8 mouse cellular contexts compared by ENCODE assay signal in genomic region chr16:4472687-4473086, GRCm38 (mm10). TPM values are rescaled to one million over a fixed set of nuclear protein-coding genes. Genes with fewer than 3 reads are reported as not detected.
A peak's percentile ranks its signal among the peaks of the same experiment; 100 is the strongest.
DNase-seq lines count a peak whose midpoint lies in the region; ATAC-seq and TF ChIP-seq lines count a peak whose summit lies in the region.

No protein-coding gene starts in this region.

- ATAC-seq in midbrain, embryonic 13.5 days, result no peak
- ATAC-seq in intestine, embryonic 15.5 days, result no peak

- no peak overlapping the region for H3K4me3 ChIP-seq in olfactory bulb, adult 2 months (ENCODE audit: insufficient read depth, low read depth, low read length)
- H3K4me3 ChIP-seq in midbrain, embryonic 13.5 days (replicated peaks), result no peak overlapping the region
- no peak overlapping the region for H3K4me3 ChIP-seq in intestine, embryonic 15.5 days (replicated peaks)

- H3K9me3 ChIP-seq in midbrain, embryonic 13.5 days, result no peaks in the 10 kb centered on the region
- H3K9me3 ChIP-seq in intestine, embryonic 15.5 days, result no peaks in the 10 kb centered on the region

- no peak for TF ChIP-seq CTCF in olfactory bulb, adult 2 months (IDR thresholded peaks at IDR 0.05; ENCODE audit: insufficient read depth, low read depth, low read length)

- H3K4me2 ChIP-seq in midbrain, embryonic 13.5 days (replicated peaks), result no peak overlapping the region
- H3K4me2 ChIP-seq in intestine, embryonic 15.5 days (replicated peaks), result no peak overlapping the region

- no peaks in the 10 kb centered on the region for H3K27me3 ChIP-seq in midbrain, embryonic 13.5 days
- H3K27me3 ChIP-seq in intestine, embryonic 15.5 days (replicated peaks), result no peaks in the 10 kb centered on the region

- TF ChIP-seq POLR2A in olfactory bulb, adult 2 months (IDR thresholded peaks at IDR 0.05; ENCODE audit: insufficient read depth, low read depth, low read length), result no peak

- 22% methylated on average over 3 of the region's 3 CpGs for WGBS in olfactory bulb, adult 2 months
- WGBS in midbrain, embryonic 13.5 days, result 78% methylated on average over 3 of the region's 3 CpGs
- 54% methylated on average over 3 of the region's 3 CpGs for WGBS in intestine, embryonic 15.5 days

- no peaks in the 10 kb centered on the region for H3K36me3 ChIP-seq in midbrain, embryonic 13.5 days
- H3K36me3 ChIP-seq in intestine, embryonic 15.5 days, result no peaks in the 10 kb centered on the region

- H3K4me1 ChIP-seq in olfactory bulb, adult 2 months (ENCODE audit: control insufficient read depth, insufficient read depth, low read length), result peaks cover 15% of the 10 kb centered on the region
- peaks cover 5% of the 10 kb centered on the region for H3K4me1 ChIP-seq in midbrain, embryonic 13.5 days (replicated peaks)
- 0 out of 2 replicates have a peak, but pooled peaks cover 8% of the 10 kb centered on the region for H3K4me1 ChIP-seq in intestine, embryonic 15.5 days (replicated peaks)

- DNase-seq in adrenal gland, postnatal 10 days, result peak; percentile 69
- DNase-seq in adrenal gland, postnatal 4 days (ENCODE audit: low spot score in 2 of 2), result no peak
- DNase-seq in fat pad, adult 2 months (ENCODE audit: extremely low read depth, low read depth, low spot score), result peak; percentile 78
- peak; percentile 85 to 91 for DNase-seq in layer of hippocampus, adult 8-10 months (ENCODE audit: low spot score in 2 of 2)
- no peak for DNase-seq in cerebellum, postnatal 14 days

- peak overlapping the region; percentile 79 for H3K27ac ChIP-seq in olfactory bulb, adult 2 months (ENCODE audit: insufficient read depth, low read depth, low read length)
- H3K27ac ChIP-seq in midbrain, embryonic 13.5 days, result no peak overlapping the region
- H3K27ac ChIP-seq in intestine, embryonic 15.5 days, result no peak overlapping the region

- H3K9ac ChIP-seq in midbrain, embryonic 13.5 days (replicated peaks), result no peak overlapping the region
- no peak overlapping the region for H3K9ac ChIP-seq in intestine, embryonic 15.5 days

RNA-seq across cellular contexts. Expression of gene Adcy9, which starts 52.4 kb away (rescaled TPM):
- 10 to 100 TPM; 31.4 to 36.2 TPM for total RNA-seq in adrenal gland, postnatal 10 days (2021)
- total RNA-seq in adrenal gland, postnatal 4 days (2021), result 10 to 100 TPM; 34.3 to 36.1 TPM
- 100 to 1,000 TPM in 2 of 4 experiments, 10 to 100 TPM in 2; 89.1 to 103 (median 99.7) TPM for total RNA-seq in layer of hippocampus, adult 8-10 months (2022)
- polyA plus RNA-seq in olfactory bulb, adult 2 months (2012; ENCODE audit: insufficient read depth, insufficient read length, low replicate concordance, missing spikeins), result not detected in 2 replicates
- 2.4 and 2.8 TPM in 2 replicates for polyA plus RNA-seq in midbrain, embryonic 13.5 days (2015; fragmentation: Nextera tagmentation; extraction: Ambion mirVana)
- polyA plus RNA-seq in intestine, embryonic 15.5 days (2015; fragmentation: Nextera tagmentation; extraction: Ambion mirVana), result 1.5 and 1.7 TPM in 2 replicates

Comparison
In these comparisons a context has a peak if more than half of its experiments do, and no peak if none do; other contexts are left out.
1. DNase-seq: peak in adrenal gland, postnatal 10 days (single experiment), fat pad, adult 2 months (single experiment) and layer of hippocampus, adult 8-10 months (2 of 2); none in adrenal gland, postnatal 4 days (0 of 2) and cerebellum, postnatal 14 days (0 of 2).